Mouse (Mus musculus): Measurements from ENCODE around the gene Nkx1-1.

GRCm38 (mm10) chr5:33430106-33430505, 3.7 kb downstream of the Nkx1-1 start:
- TF ChIP-seq POLR2A (IDR thresholded peaks at IDR 0.05; ENCODE audit: low read depth, low read length) (no peak), CTCF (IDR thresholded peaks at IDR 0.05; ENCODE audit: extremely low read depth, insufficient read depth, insufficient read length, insufficient replicate concordance) (no peak)

All from spleen, adult 2 months (tissue).